Mouse (Mus musculus): ENCODE data around the gene Fam107b.

Fam107b gene

DNA sequence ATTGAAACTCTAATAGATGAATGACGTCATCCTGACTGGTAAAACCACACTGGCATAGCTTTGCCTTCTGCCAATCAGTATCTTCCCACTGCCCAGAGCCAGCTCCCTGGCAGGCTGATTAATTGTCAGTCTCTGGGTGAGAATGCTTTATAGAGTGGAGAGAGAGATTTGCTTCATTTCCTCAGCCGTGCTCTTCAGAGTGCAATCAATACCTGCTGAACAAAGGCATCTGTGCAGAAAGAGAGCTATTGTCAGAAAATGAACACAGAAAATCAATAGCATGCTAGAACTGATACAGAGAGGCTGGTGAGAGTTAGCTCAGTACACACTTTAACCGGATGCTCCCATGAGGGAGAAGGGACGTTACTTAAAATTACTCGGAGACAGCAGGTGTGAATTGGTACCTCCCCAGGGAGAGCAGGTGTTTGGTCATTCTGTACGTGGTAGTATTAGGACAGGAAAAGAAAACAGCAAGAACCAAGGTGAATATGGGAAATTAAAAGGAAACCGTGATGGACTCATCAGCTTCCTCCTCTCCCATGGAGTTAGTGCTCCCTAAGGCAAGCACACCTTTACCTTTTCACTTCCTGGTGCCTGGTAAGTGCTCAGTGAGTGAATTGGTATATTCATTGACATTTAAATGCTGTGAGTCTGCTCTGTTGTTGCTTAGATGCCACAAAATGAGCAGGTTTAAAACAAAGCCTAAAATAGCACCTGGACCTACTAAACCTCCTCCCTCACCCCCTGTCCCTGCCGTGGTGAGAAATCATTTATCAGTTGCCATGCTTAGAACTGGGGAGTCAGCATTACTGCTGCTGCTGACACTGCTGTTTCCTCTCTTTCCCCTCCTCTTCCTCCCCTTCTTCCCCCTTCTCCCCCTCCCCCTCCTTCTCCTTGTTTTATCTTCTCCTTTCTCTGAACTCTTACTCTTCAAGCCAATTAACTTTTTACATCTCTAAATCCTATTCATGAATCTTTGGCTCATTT lies 38.9 kb downstream of the Fam107b start:
- DNase-seq: no peak

DNA sequence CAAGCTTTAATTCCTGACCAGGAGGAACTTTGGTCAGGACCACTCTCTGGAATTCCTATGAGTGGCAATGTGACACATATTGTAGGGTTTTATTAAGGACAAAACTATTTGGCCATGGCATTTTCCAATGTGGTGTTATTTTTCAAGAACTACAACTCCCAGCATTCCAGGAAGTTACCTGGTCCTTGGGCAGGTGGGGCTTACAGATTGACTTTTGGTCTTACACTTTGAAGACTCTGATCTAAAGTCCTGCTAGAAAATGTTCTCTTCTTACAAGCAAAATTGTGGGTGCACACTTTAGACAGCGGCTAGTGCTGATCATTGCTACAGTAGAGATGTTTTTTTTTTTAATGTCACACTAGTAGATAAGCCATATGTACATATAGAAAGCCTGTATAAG lies 48.2 kb downstream of the Fam107b start:
- no peak for DNase-seq

DNA sequence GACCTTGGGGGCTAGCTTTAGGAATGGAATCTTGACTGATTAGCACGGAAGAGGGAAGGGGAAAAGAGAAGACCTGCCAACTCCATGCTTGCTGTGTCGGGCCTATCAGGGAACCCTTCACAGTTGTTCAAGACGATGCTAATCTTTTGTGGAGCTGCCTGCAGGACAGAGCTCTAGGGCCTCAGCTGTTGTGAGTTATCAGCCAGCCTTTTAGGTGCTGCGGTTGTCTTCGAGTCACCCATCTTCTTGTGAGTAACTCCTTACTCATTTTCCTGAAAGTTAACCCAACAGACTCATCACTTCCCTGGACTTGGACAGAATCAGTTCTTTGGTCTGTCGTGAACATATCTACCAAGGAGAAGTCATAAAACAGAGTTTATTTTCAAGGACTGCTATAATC lies 51.3 kb downstream of the Fam107b start:
- no peak for DNase-seq

DNA sequence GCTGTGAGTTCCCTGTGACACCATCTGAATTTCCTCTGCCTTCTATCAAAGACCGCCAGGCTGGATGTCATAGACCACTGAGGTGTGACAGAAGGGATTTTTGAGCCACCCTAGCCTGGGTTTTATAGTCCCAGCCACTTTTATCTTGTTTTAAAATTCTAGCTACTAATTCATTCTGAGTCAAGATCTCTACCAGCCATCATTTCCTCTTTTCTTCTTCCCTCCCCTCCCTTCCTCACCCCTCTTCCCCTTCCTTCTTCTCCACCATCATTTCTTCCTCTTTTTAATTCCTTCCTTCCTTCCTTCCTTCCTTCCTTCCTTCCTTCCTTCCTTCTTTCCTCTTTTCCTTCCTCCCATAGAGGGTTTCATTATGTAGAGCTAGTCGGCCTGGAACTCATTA lies 51.9 kb downstream of the Fam107b start:
- no peak for DNase-seq

DNA sequence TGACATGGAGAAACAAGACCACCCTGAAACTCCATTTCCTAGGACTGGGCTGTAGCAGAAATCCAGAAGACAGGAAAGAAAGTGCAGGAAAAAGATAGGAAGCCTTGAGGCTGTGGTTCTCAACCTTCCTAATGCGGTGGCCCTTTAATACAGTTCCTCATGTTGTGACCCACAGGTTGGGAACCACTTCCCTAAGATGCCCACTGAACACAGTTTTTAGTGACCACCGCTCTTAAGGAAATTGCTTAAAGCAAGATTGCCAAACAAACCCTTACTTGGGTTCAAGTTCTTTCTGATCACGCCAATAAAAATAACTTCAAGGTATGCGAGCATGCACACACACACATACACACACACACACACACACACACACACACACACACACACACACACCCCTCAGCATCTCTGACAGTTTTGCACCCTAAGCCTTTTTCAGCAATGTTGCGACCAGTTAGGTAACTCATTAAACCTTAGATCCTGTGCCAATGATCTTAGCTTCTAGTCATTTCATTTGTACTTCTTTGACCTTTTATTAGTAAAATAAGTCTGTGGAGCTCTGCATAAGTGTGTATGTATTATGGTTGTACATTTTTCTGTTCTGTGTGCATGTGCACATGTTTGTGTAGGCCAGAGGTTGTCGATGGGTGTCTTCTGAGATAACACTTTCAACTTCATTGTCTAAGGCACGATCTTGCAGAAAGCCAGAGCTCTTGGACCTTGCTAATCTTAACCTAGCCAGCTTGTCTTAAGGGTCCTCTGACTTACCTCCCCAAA lies 53.1 kb downstream of the Fam107b start:
- peak; percentile 10 for DNase-seq

- peak; percentile 32 for DNase-seq
These were observed 53.8 kb downstream of the Fam107b start for GRCm38 (mm10) chr2:3623981-3624584.

DNA sequence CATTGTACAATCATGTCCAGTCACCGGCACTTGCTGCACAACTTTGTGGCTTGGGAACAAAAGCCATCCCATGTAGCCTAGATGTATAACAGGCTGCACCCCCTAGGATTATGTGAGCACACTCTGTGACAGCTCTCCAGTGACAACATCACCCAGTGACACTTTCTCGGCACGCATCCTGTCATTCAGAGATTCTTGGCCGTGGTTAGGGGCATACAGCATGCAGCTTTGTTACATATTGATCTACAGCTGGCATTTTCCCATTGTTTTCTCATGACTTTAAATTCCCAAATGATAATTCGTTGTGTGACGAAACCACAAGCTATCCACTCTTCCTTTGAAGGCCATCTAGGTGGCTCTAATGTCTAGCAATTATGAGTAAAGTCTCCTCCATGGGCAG lies 58.8 kb downstream of the Fam107b start:
- DNase-seq: no peak

GRCm38 (mm10) chr2:3629741-3630140 lies 59.5 kb downstream of the Fam107b start:
- DNase-seq: peak; percentile 20

DNA sequence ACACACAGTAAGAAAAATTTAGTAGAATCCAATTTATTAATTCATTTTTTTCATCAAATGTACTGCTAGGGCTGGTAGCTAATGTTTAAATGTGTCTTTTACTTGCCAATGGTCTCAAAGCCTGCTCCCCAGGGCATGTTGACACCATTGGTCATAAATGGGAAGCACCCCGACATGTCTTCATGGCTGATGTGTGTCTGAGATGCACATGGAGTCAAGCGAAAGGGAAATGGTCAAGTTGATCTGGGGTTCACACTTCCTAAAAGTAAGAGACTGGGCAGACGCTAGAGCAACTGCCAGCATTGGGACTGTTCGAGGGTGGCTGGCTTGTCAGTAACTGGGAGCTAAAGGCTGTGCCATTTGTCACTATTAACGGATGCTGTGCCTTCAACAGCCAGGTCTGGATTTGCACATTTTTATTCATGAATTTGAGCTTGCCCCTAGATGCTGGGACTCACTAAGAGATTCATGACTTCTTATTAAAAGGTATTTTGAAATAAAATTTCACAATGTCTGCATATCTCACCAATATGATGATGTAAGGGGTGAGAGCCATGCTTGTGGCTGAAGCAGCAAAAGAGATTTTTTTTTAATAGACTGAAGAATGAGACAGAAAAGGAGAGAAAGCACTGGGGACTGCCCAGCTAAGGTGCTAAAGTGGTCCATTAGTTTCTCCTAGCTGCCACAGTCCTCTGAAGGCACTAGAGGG lies 60.6 kb downstream of the Fam107b start:
- DNase-seq: no peak

DNA sequence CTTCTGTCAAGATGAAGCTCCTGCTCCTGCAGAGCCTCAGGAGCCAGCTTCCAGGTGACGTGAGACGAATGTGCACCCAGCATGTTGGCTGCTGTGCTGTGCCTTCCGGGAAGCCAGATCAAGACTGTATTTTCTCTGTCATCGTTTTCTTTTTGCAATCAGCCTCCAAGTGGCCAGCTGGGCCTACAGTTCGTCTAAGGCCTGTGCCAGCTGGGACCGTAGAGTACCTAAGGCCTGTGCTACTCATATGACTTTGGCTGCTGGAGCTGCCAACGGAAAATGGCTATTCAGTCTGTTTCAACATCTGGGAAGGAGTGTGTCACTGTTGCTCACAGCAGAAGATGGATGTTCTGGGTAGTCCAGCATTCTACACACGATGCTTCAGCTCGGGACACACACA lies 62.8 kb downstream of the Fam107b start:
- DNase-seq: no peak

- no peak for DNase-seq
These were observed 66.5 kb downstream of the Fam107b start for GRCm38 (mm10) chr2:3636771-3637170.

GRCm38 (mm10) chr2:3641001-3641770 lies 70.9 kb downstream of the Fam107b start:
- no peak for DNase-seq

- DNase-seq: no peak
These were observed 72.7 kb downstream of the Fam107b start for GRCm38 (mm10) chr2:3642949-3643348.

DNA sequence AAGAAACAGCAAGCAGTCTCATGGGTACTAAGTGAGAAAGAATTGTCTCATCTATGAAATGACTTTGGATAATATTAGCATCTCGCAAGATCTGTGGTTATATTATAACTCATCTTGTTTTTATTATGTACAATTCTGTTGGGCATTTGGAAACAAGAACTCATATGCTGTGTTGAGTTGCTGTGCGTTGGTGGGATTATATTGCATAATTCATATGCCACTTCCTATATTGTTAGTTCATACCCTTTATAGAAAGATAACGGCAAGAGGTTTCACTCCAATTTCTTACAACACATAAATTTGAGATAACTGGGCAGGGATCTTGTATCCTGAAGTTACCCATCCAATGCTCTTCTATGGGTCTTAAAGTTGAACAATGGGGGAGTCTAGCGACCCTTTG lies 75.5 kb downstream of the Fam107b start:
- no peak for DNase-seq

GRCm38 (mm10) chr2:3649171-3649570 lies 78.9 kb downstream of the Fam107b start:
- no peak for DNase-seq

DNA sequence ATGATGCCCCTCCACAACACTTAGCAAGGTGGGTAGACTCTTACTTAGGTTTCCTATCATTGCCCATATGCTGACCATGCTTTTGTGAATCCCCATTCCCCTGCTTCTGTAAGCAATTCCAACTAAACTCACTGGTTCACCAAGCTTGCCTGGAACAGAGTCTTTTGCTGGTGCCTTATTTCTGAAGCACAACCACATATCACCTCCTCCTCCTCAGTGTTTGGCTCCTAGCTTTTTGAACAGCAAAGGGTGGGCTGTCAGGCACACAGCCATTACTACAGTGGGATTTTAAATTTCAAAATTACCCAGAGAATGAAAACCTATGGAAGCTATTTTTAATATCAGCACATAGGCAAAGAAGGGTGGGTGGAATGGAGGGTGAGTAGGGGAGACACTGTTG lies 84.3 kb downstream of the Fam107b start:
- DNase-seq: no peak

- no peak for DNase-seq
These were observed 85.8 kb downstream of the Fam107b start for GRCm38 (mm10) chr2:3656091-3656490.

DNA sequence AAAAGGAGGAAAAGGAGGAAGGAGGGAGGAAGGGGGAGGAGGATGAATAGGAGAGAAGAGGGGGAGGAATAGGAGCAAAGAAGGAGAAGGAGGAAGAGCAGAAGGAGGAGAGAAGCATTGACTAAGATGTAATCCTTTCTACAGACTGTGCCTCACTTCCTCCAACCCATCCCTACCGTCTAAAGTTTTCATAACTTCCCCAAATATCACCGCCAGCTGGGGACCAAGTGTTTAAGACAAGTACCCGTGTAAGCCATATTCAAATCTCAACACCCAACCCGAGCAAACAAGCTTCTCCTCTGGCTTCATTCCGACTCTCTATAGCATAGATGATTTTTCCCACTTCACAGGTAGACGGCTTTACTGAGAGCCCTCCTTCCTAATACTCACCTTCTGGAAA lies 86.5 kb downstream of the Fam107b start:
- DNase-seq: no peak

GRCm38 (mm10) chr2:3657376-3657775 lies 87.1 kb downstream of the Fam107b start:
- DNase-seq: no peak

- peak; percentile 13 for DNase-seq
These were observed 87.8 kb downstream of the Fam107b start for GRCm38 (mm10) chr2:3657811-3658730.

- DNase-seq: no peak
These were observed 88.6 kb downstream of the Fam107b start for GRCm38 (mm10) chr2:3658900-3659299.

Measured in kidney, postnatal 10 days (tissue).